Comparison of ENCODE assay signal across 21 mouse cellular contexts in genomic region chr6:45205039-45205438, GRCm38 (mm10).
DNase-seq lines count a peak whose midpoint lies in the region; ATAC-seq and TF ChIP-seq lines count a peak whose summit lies in the region.
"Had no signal": no experiment of that assay in that cellular context is flagged by ENCODE, and none has a peak within 500 bp of the region (broad histone marks: within the 10 kb centered on the region; RNA-seq: fewer than 3 reads in every experiment).

No protein-coding gene starts in this region.

- H3K27me3 ChIP-seq in hindbrain, postnatal 0 days (ENCODE audit: insufficient read depth, low read length): no peaks in the 10 kb centered on the region
- no peaks in the 10 kb centered on the region for H3K27me3 ChIP-seq in hindbrain, embryonic 10.5 days (ENCODE audit: insufficient read depth, poor library complexity, severe bottlenecking)
- H3K27me3 ChIP-seq: CH12.LX; embryonic facial prominence, embryonic 13.5 days; forebrain, embryonic 12.5 days had no signal

- no peak overlapping the region for H3K4me3 ChIP-seq in hindbrain, postnatal 0 days (ENCODE audit: low read length)
- no peak overlapping the region for H3K4me3 ChIP-seq in hindbrain, embryonic 10.5 days
- H3K4me3 ChIP-seq: embryonic facial prominence, embryonic 13.5 days; forebrain, embryonic 12.5 days; heart, embryonic 10.5 days had no signal

- H3K9me3 ChIP-seq in hindbrain, postnatal 0 days (ENCODE audit: low read length): no peaks in the 10 kb centered on the region
- no peaks in the 10 kb centered on the region for H3K9me3 ChIP-seq in hindbrain, embryonic 10.5 days
- H3K9me3 ChIP-seq: embryonic facial prominence, embryonic 13.5 days; forebrain, embryonic 12.5 days; heart, embryonic 10.5 days had no signal

- no peak overlapping the region for H3K9ac ChIP-seq in hindbrain, postnatal 0 days (replicated peaks; ENCODE audit: low read length)
- H3K9ac ChIP-seq: embryonic facial prominence, embryonic 13.5 days; forebrain, embryonic 12.5 days had no signal

- no peak overlapping the region for H3K4me2 ChIP-seq in hindbrain, postnatal 0 days (ENCODE audit: low read depth, low read length)
- H3K4me2 ChIP-seq: embryonic facial prominence, embryonic 13.5 days; forebrain, embryonic 12.5 days had no signal

- peak; percentile 25 to 46 for DNase-seq in cerebellum, postnatal 10 days
- no peak for DNase-seq in cerebellum, postnatal 4 days (ENCODE audit: low spot score in 2 of 2)
- DNase-seq in hindbrain, postnatal 0 days (ENCODE audit: low spot score): peak; percentile 38
- DNase-seq in hindbrain, embryonic 10.5 days (ENCODE audit: low spot score): no peak
- DNase-seq in brain, embryonic 14.5 days (ENCODE audit: low read depth): peak; percentile 14
- DNase-seq in retina, postnatal 7 days (ENCODE audit: low read depth, low spot score): peak; percentile 5
- DNase-seq in left cerebral cortex, adult 18-20 months (ENCODE audit: low spot score in 2 of 2): no peak
- DNase-seq: adrenal gland, adult 8-10 months; adrenal gland, postnatal 36 days; cerebellum, adult 18-20 months; gastrocnemius, postnatal 10 days; heart, adult 18-20 months; heart, postnatal 10 days; heart, postnatal 4 days; kidney, adult 11 months had no signal

- no peak for TF ChIP-seq POLR2A in brain, embryonic 14.5 days (IDR thresholded peaks at IDR 0.05; ENCODE audit: borderline replicate concordance, extremely low read depth, insufficient read depth, insufficient read length, poor library complexity, severe bottlenecking)

- H3K36me3 ChIP-seq in hindbrain, postnatal 0 days (ENCODE audit: insufficient read depth, low read length): no peaks in the 10 kb centered on the region
- no peaks in the 10 kb centered on the region for H3K36me3 ChIP-seq in hindbrain, embryonic 10.5 days
- H3K36me3 ChIP-seq: embryonic facial prominence, embryonic 13.5 days; forebrain, embryonic 12.5 days; heart, embryonic 10.5 days had no signal

- 0 out of 2 replicates have a peak, but pooled peaks have one; percentile 49 for ATAC-seq in hindbrain, postnatal 0 days
- ATAC-seq: forebrain, embryonic 16.5 days; inflammation-experienced regulatory T-cells, adult 6 months had no signal

- 50% methylated on average over 2 of the region's 2 CpGs for WGBS in hindbrain, postnatal 0 days
- 83% methylated on average over 2 of the region's 2 CpGs for WGBS in hindbrain, embryonic 10.5 days

- H3K27ac ChIP-seq in hindbrain, postnatal 0 days: no peak overlapping the region
- H3K27ac ChIP-seq in hindbrain, embryonic 10.5 days: no peak overlapping the region
- H3K27ac ChIP-seq: embryonic facial prominence, embryonic 13.5 days; forebrain, embryonic 12.5 days; heart, embryonic 10.5 days had no signal

- no peak for TF ChIP-seq CTCF in hindbrain, postnatal 0 days (IDR thresholded peaks at IDR 0.05; ENCODE audit: low read depth)
- TF ChIP-seq CTCF in brain, embryonic 14.5 days (IDR thresholded peaks at IDR 0.05; ENCODE audit: borderline replicate concordance, extremely low read depth, insufficient read depth, insufficient read length): no peak

- H3K4me1 ChIP-seq in hindbrain, postnatal 0 days (ENCODE audit: insufficient read depth, low read length): no peaks in the 10 kb centered on the region
- H3K4me1 ChIP-seq in hindbrain, embryonic 10.5 days (replicated peaks): no peaks in the 10 kb centered on the region
- H3K4me1 ChIP-seq: embryonic facial prominence, embryonic 13.5 days; forebrain, embryonic 12.5 days; heart, embryonic 10.5 days had no signal

Comparison
In these comparisons a context has a peak if more than half of its experiments do, and no peak if none do; other contexts are left out.
1. DNase-seq: peak in cerebellum, postnatal 10 days (2 of 2), hindbrain, postnatal 0 days (single experiment), brain, embryonic 14.5 days (single experiment) and retina, postnatal 7 days (single experiment); none in cerebellum, postnatal 4 days (0 of 2), hindbrain, embryonic 10.5 days (single experiment) and left cerebral cortex, adult 18-20 months (0 of 2).